Mouse (Mus musculus) heart, postnatal 0 days (tissue): Measurements from ENCODE around the gene Zfp579.

Experiments
- CTCF ChIP-seq: IDR thresholded peaks from 2 replicates; pipeline ENCODE4 v1.5.1; 2016; ENCODE audit warnings: antibody characterized with exemption, control low read depth, low read depth
- EP300 ChIP-seq: IDR thresholded peaks from 2 replicates; pipeline ENCODE4 v1.6.1; 2016; ENCODE audit warnings: antibody characterized with exemption, low read depth

- no peak for TF ChIP-seq EP300
- TF ChIP-seq CTCF, result peak; percentile 83
These were observed 55.9 kb downstream of the Zfp579 start for GRCm38 (mm10) chr7:4940068-4940479.
